Mouse (Mus musculus) stomach, embryonic 14.5 days (tissue): ENCODE data around the gene Klhdc8a. TPM values are rescaled to one million over a fixed set of nuclear protein-coding genes. Genes with fewer than 3 reads are reported as not detected.
"Not testable (repeated sequence)": the region's sequence is repeated elsewhere in the genome, so short reads cannot be mapped to it uniquely, and the experiment has no call there.

Source experiments
- ATAC-seq: fragments of 200-750 bp; cut with Nextera tagmentation; 2 replicates; pipeline ENCODE4 v1.8.0; 2017; ENCODE audit warnings: low read depth, moderate TSS enrichment; ENCODE audit not compliant: insufficient number of reproducible peaks, insufficient read depth, low FRiP score
- H3K27ac ChIP-seq: fragments of 300-500 bp; sonication (generic); 2 replicates; pipeline ENCODE4 v1.5.1; 2014; ENCODE audit warnings: mild to moderate bottlenecking, low read length, moderate library complexity, mixed read lengths
- H3K27me3 ChIP-seq: fragments of 300-500 bp; sonication (generic); 2 replicates; pipeline ENCODE4 v1.6.1; 2014; ENCODE audit warnings: low read length, control low read depth, mixed read lengths; ENCODE audit not compliant: control insufficient read depth, insufficient read depth
- H3K36me3 ChIP-seq: fragments of 300-500 bp; sonication (generic); 2 replicates; pipeline ENCODE4 v1.6.1; 2014; ENCODE audit warnings: mild to moderate bottlenecking, control low read depth, low read length, moderate library complexity, mixed read lengths; ENCODE audit not compliant: control insufficient read depth, insufficient read depth
- H3K4me1 ChIP-seq: fragments of 300-500 bp; sonication (generic); 2 replicates; pipeline ENCODE4 v1.6.1; 2014; ENCODE audit warnings: low read length, control low read depth, mixed read lengths; ENCODE audit not compliant: control insufficient read depth, insufficient read depth
- H3K4me2 ChIP-seq: fragments of 300-500 bp; sonication (generic); replicated peaks from 2 replicates; pipeline ENCODE4 v1.6.1; 2014; ENCODE audit warnings: low read depth, low read length, control low read depth
- H3K4me3 ChIP-seq: fragments of 300-500 bp; sonication (generic); 2 replicates; pipeline ENCODE4 v1.5.1; 2014; ENCODE audit warnings: low read depth, low read length, control low read depth
- H3K9ac ChIP-seq: fragments of 300-500 bp; sonication (generic); replicated peaks from 2 replicates; pipeline ENCODE4 v1.6.1; 2014; ENCODE audit warnings: low read depth, mild to moderate bottlenecking, control low read depth, low read length, moderate library complexity, mixed read lengths
- H3K9me3 ChIP-seq: fragments of 300-500 bp; sonication (generic); 2 replicates; pipeline ENCODE4 v1.6.1; 2016; ENCODE audit warnings: low read depth, low read length, control low read depth; ENCODE audit not compliant: control insufficient read depth
- WGBS: fragments of 180-500 bp; shearing (Covaris S2); extraction: QIAGEN DNeasy Blood & Tissue Kit; methylation state at CpG from one replicate; pipeline ENCODE4 v1.1.7; 2014; 5-methylcytosine and 5-hydroxymethylcytosine counted together
- polyA plus RNA-seq: library from polyadenylated mRNA; unstranded; fragments of >200 nt; fragmentation: Nextera tagmentation; extraction: Ambion mirVana; gene quantifications from 2 replicates; pipeline ENCODE4 v1.2.1, GENCODE M21; 2014

Gene Klhdc8a
- polyA plus RNA-seq, 1 experiment from 2014 or later = not detected

- peaks cover 4% of the 10 kb centered on the region; the same call in 1 of the 2 replicates for H3K4me1 ChIP-seq
- peak; percentile 42; the same call in 1 of the 2 replicates for ATAC-seq
- no peaks in the 10 kb centered on the region for H3K27me3 ChIP-seq
- no peaks in the 10 kb centered on the region for H3K36me3 ChIP-seq
- no peak overlapping the region; the same call in 1 of the 2 replicates for H3K27ac ChIP-seq
- WGBS = 64% methylated on average over 12 of the region's 12 CpGs
- H3K4me3 ChIP-seq = no peak overlapping the region
- peaks cover 4% of the 10 kb centered on the region; the same call in 1 of the 2 replicates for H3K9me3 ChIP-seq
- H3K4me2 ChIP-seq = no peak overlapping the region
- H3K9ac ChIP-seq = no peak overlapping the region
Observed at GRCm38 (mm10) chr1:132346134-132346851, 47.9 kb downstream of the Klhdc8a start.

- Histone ChIP-seq H3K4me1 (peaks cover 4% of the 10 kb centered on the region; the same call in 1 of the 2 replicates), H3K36me3 (no peaks in the 10 kb centered on the region), H3K9me3 (peaks cover 4% of the 10 kb centered on the region; the same call in 1 of the 2 replicates), H3K4me3 (no peak overlapping the region), H3K4me2 (no peak overlapping the region), H3K27me3 (no peaks in the 10 kb centered on the region), H3K27ac (no peak overlapping the region), H3K9ac (no peak overlapping the region)
- ATAC-seq = no peak
Observed at GRCm38 (mm10) chr1:132346951-132347350, 48.5 kb downstream of the Klhdc8a start.

GRCm38 (mm10) chr1:132348401-132348800 is 50.0 kb downstream of the Klhdc8a start:
- no peak overlapping the region for H3K4me3 ChIP-seq
- H3K4me1 ChIP-seq = peaks cover 4% of the 10 kb centered on the region; the same call in 1 of the 2 replicates
- no peak for ATAC-seq
- H3K4me2 ChIP-seq = no peak overlapping the region
- WGBS = 80% methylated on average over 5 of the region's 5 CpGs
- no peak overlapping the region for H3K9ac ChIP-seq
- H3K27ac ChIP-seq = no peak overlapping the region
- no peaks in the 10 kb centered on the region for H3K27me3 ChIP-seq
- H3K9me3 ChIP-seq = peaks cover 4% of the 10 kb centered on the region; the same call in 1 of the 2 replicates
- no peaks in the 10 kb centered on the region for H3K36me3 ChIP-seq

GRCm38 (mm10) chr1:132349049-132349448 is 50.6 kb downstream of the Klhdc8a start:
- not testable (repeated sequence) for ATAC-seq, H3K4me3 ChIP-seq

GRCm38 (mm10) chr1:132349601-132350000 is 51.2 kb downstream of the Klhdc8a start:
- not testable (repeated sequence) for H3K36me3 ChIP-seq, H3K4me3 ChIP-seq, H3K27ac ChIP-seq, H3K27me3 ChIP-seq, H3K4me2 ChIP-seq, H3K9ac ChIP-seq, H3K9me3 ChIP-seq, H3K4me1 ChIP-seq, ATAC-seq
- WGBS = 95% methylated on average over 3 of the region's 3 CpGs

More at GRCm38 (mm10) chr1:132349049-132349448, 50.6 kb downstream of the Klhdc8a start:
- not testable (repeated sequence) for H3K4me2 ChIP-seq, H3K36me3 ChIP-seq, H3K9me3 ChIP-seq, H3K27me3 ChIP-seq, H3K27ac ChIP-seq, H3K9ac ChIP-seq, H3K4me1 ChIP-seq

- Histone ChIP-seq H3K4me3 (no peak overlapping the region), H3K4me1 (peaks cover 4% of the 10 kb centered on the region; the same call in 1 of the 2 replicates), H3K27ac (no peak overlapping the region), H3K9ac (no peak overlapping the region), H3K36me3 (no peaks in the 10 kb centered on the region), H3K4me2 (no peak overlapping the region), H3K27me3 (no peaks in the 10 kb centered on the region), H3K9me3 (peaks cover 4% of the 10 kb centered on the region; the same call in 1 of the 2 replicates)
- ATAC-seq = no peak
- 95% methylated on average over 4 of the region's 4 CpGs for WGBS
Observed at GRCm38 (mm10) chr1:132351058-132351457, 52.6 kb downstream of the Klhdc8a start.

- 47% methylated on average over 5 of the region's 5 CpGs for WGBS
- no peak overlapping the region for H3K4me3 ChIP-seq
- no peak for ATAC-seq
Observed at GRCm38 (mm10) chr1:132353389-132353788, 55.0 kb downstream of the Klhdc8a start.

GRCm38 (mm10) chr1:132354234-132354633 is 55.8 kb downstream of the Klhdc8a start:
- Histone ChIP-seq H3K9me3 (peaks cover 4% of the 10 kb centered on the region; the same call in 1 of the 2 replicates), H3K4me2 (no peak overlapping the region), H3K4me1 (no peaks in the 10 kb centered on the region), H3K27me3 (no peaks in the 10 kb centered on the region), H3K4me3 (no peak overlapping the region), H3K9ac (no peak overlapping the region), H3K27ac (no peak overlapping the region), H3K36me3 (peaks cover 17% of the 10 kb centered on the region)
- no peak for ATAC-seq
- 66% methylated on average over 9 of the region's 9 CpGs for WGBS

More at GRCm38 (mm10) chr1:132353389-132353788, 55.0 kb downstream of the Klhdc8a start:
- H3K27ac ChIP-seq = no peak overlapping the region
- H3K9ac ChIP-seq = no peak overlapping the region
- no peaks in the 10 kb centered on the region for H3K27me3 ChIP-seq
- no peaks in the 10 kb centered on the region for H3K4me1 ChIP-seq
- H3K36me3 ChIP-seq = peaks cover 8% of the 10 kb centered on the region
- H3K9me3 ChIP-seq = peaks cover 4% of the 10 kb centered on the region; the same call in 1 of the 2 replicates
- H3K4me2 ChIP-seq = no peak overlapping the region
